Mouse (Mus musculus) heart, postnatal 25 days (tissue): ENCODE measurements at regions not wholly inside any gene's neighbourhood (a gene's known extent, or its start where the extent isn't known, plus 50 kb on each side); places are given as distances from the start of the nearest gene placed in this dataset.
"Not testable (repeated sequence)": the region's sequence is repeated elsewhere in the genome, so short reads cannot be mapped to it uniquely, and the experiment has no call there.

Experiments used
- DNase-seq: peaks from one replicate; pipeline ENCODE4 v3.0.0; 2022; ENCODE audit warnings: low spot score
- intact Hi-C: fragments of 180-260 bp; cut with DNase I; formaldehyde crosslinking; loops from one replicate; pipeline ENCODE4 v1.15.1; 2025

GRCm38 (mm10) chr1:177382596-177383190 is 59.5 kb upstream of the Zbtb18 start:
- intact Hi-C loops, result no loop called here
- DNase-seq, result no peak

GRCm38 (mm10) chr1:177382147-177382546 is 60.0 kb upstream of the Zbtb18 start:
- no peak for DNase-seq
- intact Hi-C loops, result no loop called here

- intact Hi-C loops, result no loop called here
- no peak for DNase-seq
Observed at GRCm38 (mm10) chr1:177378112-177378511, 64.0 kb upstream of the Zbtb18 start.

GRCm38 (mm10) chr1:177373226-177373825 is 68.8 kb upstream of the Zbtb18 start:
- intact Hi-C loops, result no loop called here
- no peak for DNase-seq

GRCm38 (mm10) chr1:177372066-177372465 is 70.1 kb upstream of the Zbtb18 start:
- intact Hi-C loops, result no loop called here
- DNase-seq, result no peak

- DNase-seq, result no peak
- intact Hi-C loops, result no loop called here
Observed at GRCm38 (mm10) chr1:177367864-177368610, 74.1 kb upstream of the Zbtb18 start.

GRCm38 (mm10) chr1:177366914-177367313 is 75.2 kb upstream of the Zbtb18 start:
- intact Hi-C loops, result no loop called here
- no peak for DNase-seq

- intact Hi-C loops, result no loop called here
- DNase-seq, result no peak
Observed at GRCm38 (mm10) chr1:177366475-177366874, 75.7 kb upstream of the Zbtb18 start.

- DNase-seq, result no peak
Observed at GRCm38 (mm10) chr1:177364355-177364754, 77.8 kb upstream of the Zbtb18 start.

GRCm38 (mm10) chr1:177362398-177362797 is 79.8 kb upstream of the Zbtb18 start:
- intact Hi-C loops, result no loop called here
- DNase-seq, result no peak

More at GRCm38 (mm10) chr1:177364355-177364754, 77.8 kb upstream of the Zbtb18 start:
- intact Hi-C loops, result no loop called here

GRCm38 (mm10) chr1:177348400-177349092 is 90.5 kb upstream of the Akt3 start:
- DNase-seq, result no peak
- intact Hi-C loops, result no loop called here

GRCm38 (mm10) chr1:177347208-177347607 is 89.2 kb upstream of the Akt3 start:
- DNase-seq, result no peak
- intact Hi-C loops, result no loop called here

- no peak for DNase-seq
- intact Hi-C loops, result no loop called here
Observed at GRCm38 (mm10) chr1:177346540-177346939, 88.5 kb upstream of the Akt3 start.

- intact Hi-C loops, result no loop called here
Observed at GRCm38 (mm10) chr1:177345540-177345939, 87.5 kb upstream of the Akt3 start.

GRCm38 (mm10) chr1:177343949-177344348 is 85.9 kb upstream of the Akt3 start:
- no peak for DNase-seq
- intact Hi-C loops, result no loop called here

More at GRCm38 (mm10) chr1:177345540-177345939, 87.5 kb upstream of the Akt3 start:
- DNase-seq, result no peak

GRCm38 (mm10) chr1:177343121-177343520 is 85.1 kb upstream of the Akt3 start:
- intact Hi-C loops, result no loop called here
- no peak for DNase-seq

GRCm38 (mm10) chr1:177340232-177340631 is 82.2 kb upstream of the Akt3 start:
- no peak for DNase-seq
- intact Hi-C loops, result no loop called here

- not testable (repeated sequence) for DNase-seq
- intact Hi-C loops, result loop anchor here (5.0 kb wide), 2 partner anchors 72 to 103 kb away; partner anchors contain the start of gene Zbtb18
Observed at GRCm38 (mm10) chr1:177339207-177339787, 81.3 kb upstream of the Akt3 start.

GRCm38 (mm10) chr1:177338466-177339206 is 80.6 kb upstream of the Akt3 start:
- intact Hi-C loops, result loop anchor here (5.0 kb wide), 2 partner anchors 71 to 104 kb away; partner anchors contain the start of gene Zbtb18
- DNase-seq, result no peak
